Mouse (Mus musculus) embryonic fibroblast, embryonic 13.5 days (primary cell): ENCODE results near the gene Daam1. TPM values are rescaled to one million over a fixed set of nuclear protein-coding genes. Genes with fewer than 3 reads are reported as not detected.

ENCODE experiments used
- H3K27ac ChIP-seq: 2 replicates; pipeline ENCODE4 v1.5.1; 2012; ENCODE audit warnings: low read length, control low read depth, inconsistent platforms; ENCODE audit not compliant: insufficient read depth
- H3K4me1 ChIP-seq: 2 replicates; pipeline ENCODE4 v1.6.1; 2011; ENCODE audit warnings: low read length; ENCODE audit not compliant: control insufficient read depth, insufficient read depth
- H3K4me3 ChIP-seq: 2 replicates; pipeline ENCODE4 v1.5.1; 2011; ENCODE audit warnings: mild to moderate bottlenecking, control low read depth, low read length; ENCODE audit not compliant: insufficient read depth
- CTCF ChIP-seq: IDR thresholded peaks from 2 replicates; pipeline ENCODE4 v1.5.1; 2011; ENCODE audit warnings: mild to moderate bottlenecking, control low read depth, low read length, moderate library complexity, borderline replicate concordance; ENCODE audit not compliant: insufficient read depth
- POLR2A ChIP-seq: IDR thresholded peaks from 2 replicates; pipeline ENCODE4 v1.6.1; 2011; ENCODE audit warnings: low read depth, mild to moderate bottlenecking, control low read depth, low read length, moderate library complexity
- polyA plus RNA-seq: library from polyadenylated mRNA; stranded (reverse); fragments of >200 nt; gene quantifications from 2 replicates; pipeline ENCODE4 v1.2.4, GENCODE M21; 2011; ENCODE audit warnings: low read depth; ENCODE audit not compliant: missing spikeins, insufficient read length

The Daam1 gene
- polyA plus RNA-seq, 1 experiment: 23.8 TPM

DNA sequence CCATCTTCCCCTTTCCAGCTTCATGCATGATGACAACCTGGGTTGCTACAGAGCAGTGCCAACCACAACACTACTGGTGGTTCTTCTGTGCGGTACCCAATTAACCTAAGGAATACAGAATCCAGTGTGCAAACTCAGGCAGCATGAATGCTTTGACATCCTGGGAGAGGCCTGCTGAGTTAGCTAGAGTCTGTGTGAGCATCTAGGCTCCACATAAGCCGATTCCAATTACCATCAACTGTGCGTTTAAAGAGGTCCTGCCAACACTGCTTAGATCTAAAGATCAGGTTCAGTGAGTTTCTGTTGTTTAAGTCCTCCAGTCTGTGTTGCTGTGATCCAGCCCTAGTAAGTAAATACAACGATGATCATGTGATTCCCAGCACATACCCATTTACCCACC is 189.4 kb downstream of the Daam1 start:
- TF ChIP-seq POLR2A (no peak), CTCF (no peak)
- Histone ChIP-seq H3K4me1 (no peaks in the 10 kb centered on the region), H3K4me3 (no peak overlapping the region), H3K27ac (no peak overlapping the region)

DNA sequence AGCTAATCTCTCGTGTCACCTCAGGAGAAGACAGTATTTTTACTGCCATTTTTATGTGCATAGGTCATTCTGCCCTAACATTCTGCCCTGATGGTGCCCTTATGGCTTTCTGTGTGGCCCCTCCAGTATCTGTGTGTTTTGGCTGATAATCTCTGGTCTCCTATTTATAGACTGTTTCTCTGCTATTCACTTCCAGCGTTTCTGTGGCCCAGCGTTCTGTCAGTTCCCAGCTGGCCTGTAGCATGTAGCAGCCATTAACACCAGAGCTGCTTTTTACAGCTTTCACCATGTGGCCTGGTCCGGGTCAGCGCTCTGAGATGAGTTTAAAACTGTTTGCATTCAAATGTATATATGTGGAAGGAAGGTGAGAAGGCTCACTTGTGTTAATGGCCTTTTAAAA is 190.7 kb downstream of the Daam1 start:
- H3K4me1 ChIP-seq: no peaks in the 10 kb centered on the region
- TF ChIP-seq POLR2A (no peak), CTCF (no peak)
- no peak overlapping the region for H3K4me3 ChIP-seq
- H3K27ac ChIP-seq: no peak overlapping the region

DNA sequence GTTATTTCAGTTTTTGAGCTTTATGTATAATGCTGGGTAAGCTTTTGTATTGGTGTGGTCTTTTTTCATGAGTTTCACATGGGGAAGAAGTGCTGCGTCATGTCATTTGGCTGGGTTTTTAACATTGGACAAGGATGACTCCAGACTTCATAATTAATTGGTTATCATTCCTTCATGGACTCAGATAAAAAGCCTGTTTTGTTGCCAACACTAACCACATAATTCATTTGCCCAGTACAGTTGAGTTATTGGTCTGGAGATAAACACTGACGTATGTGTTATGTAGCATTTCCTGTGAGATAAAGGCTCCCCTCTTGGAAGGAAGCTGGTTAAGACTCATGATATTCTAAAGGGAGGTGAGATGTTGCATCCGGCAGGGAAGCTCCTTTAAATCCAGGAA is 191.9 kb downstream of the Daam1 start:
- Histone ChIP-seq H3K4me3 (no peak overlapping the region), H3K4me1 (no peaks in the 10 kb centered on the region)

DNA sequence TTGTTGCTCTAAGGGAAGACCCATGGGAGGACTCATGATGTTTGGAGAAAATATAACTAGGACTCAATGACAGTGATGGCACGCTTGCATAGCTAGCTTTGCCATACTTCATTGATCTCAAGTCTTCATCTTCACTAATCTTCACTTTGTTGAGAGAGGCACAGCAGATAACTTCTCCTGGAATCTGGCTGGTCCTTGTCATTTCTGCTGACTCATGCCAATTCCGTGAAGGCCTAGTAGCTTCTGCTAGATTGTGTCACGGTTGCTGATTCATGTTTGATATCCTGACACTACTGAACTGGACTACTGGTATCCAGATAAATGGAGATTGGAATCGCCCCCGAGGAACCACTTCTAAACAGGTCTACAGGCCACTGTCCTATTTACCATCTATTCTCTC is 192.7 kb downstream of the Daam1 start:
- no peak overlapping the region for H3K27ac ChIP-seq
- TF ChIP-seq CTCF: no peak
- TF ChIP-seq POLR2A: no peak
- no peaks in the 10 kb centered on the region for H3K4me1 ChIP-seq
- no peak overlapping the region for H3K4me3 ChIP-seq

More for the DNA sequence above, 191.9 kb downstream of the Daam1 start:
- TF ChIP-seq CTCF: no peak
- no peak for TF ChIP-seq POLR2A
- no peak overlapping the region for H3K27ac ChIP-seq

DNA sequence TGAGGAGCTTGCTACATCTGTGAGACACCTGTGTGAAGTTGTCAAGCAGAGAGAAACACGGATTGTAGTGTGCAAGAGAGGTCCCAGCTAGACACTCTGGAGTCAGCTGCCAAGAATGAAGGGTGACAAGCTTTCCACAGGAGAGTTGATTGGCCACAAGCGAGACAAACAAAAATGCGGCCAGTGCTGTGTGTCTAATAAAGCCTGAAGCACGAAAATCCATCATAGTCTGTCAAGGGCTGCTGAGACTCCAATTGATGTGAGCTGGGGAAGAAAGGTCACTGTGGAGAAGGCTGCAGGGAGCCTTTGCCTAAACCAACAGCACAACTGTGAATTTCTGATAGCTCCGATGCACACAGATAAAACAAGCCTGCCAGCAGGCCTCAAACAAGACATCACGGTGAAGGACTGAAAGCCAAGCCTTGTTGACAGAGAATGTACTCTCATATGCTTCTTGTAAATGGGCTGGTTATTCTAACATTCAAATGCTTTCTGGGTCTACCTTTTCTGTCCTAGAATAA is 194.5 kb downstream of the Daam1 start:
- Histone ChIP-seq H3K4me3 (no peak overlapping the region), H3K4me1 (no peaks in the 10 kb centered on the region), H3K27ac (no peak overlapping the region)
- TF ChIP-seq POLR2A: no peak
- TF ChIP-seq CTCF: no peak

DNA sequence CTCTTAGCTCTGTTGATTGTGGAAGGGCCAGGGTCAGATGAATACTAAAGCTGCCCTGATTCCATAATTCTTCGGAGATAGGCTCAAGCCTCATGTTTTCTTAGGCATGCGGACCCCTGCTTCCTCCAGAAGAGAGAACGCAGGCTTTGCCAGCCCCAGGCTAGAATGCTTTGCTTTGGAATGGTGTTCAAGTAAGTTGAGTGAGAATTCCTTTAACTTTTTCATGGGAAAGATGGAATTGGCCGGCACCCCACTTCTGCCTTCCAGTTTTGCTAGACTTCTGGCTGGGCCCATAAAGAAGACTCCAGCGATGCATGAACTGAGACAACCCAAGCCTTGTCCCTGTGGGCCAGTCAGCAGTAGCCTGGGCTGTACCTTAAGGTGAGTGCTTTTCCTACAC is 200.3 kb downstream of the Daam1 start:
- Histone ChIP-seq H3K4me3 (no peak overlapping the region), H3K27ac (no peak overlapping the region), H3K4me1 (no peaks in the 10 kb centered on the region)
- TF ChIP-seq CTCF (no peak), POLR2A (no peak)

DNA sequence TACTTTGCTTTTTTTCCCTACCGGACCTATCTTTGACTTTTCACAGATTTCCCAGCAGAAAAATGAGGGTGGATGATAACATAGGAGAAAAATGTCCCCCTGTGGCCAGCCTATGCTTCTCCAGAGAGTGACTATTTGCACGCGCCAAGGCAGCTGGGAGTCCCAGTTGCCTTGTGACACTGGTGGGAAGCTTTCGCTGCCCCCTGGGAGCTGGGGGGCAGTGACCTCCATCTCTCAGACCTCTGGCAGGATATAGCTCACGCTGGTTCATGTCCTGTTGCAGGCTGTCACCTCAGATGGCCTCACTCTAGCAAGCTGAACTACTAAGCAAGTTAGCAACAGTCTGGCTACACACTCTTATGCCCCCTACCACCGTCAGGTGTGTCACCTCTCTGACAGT is 200.9 kb downstream of the Daam1 start:
- H3K4me1 ChIP-seq: no peaks in the 10 kb centered on the region
- H3K4me3 ChIP-seq: no peak overlapping the region
- TF ChIP-seq POLR2A (no peak), CTCF (no peak)
- H3K27ac ChIP-seq: no peak overlapping the region

DNA sequence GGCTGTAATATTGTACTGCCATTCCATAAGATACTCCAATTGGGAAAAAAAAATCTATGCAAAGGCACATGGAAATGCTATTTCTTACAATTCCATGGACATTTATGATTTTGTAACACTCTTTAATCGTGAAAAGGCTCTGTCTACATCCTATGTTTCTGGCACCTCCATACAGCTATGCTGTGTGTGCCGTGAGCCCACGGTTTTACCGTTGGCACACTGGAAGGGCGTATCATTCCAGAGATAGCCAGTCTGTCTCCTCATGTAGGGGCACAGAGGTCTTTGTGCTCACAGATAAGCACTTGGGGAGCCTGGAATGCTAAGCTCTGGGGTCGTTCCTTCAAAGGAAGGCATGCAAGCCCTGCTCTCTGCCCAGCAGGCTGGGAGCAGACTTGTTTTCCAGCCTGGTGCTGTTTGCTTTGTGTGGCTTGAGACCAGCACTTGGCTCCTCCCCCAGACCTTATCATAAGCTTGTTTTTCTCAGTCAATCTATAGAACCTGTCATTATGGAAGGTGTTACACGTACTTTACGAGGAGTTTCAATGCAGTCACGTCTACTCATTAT is 205.3 kb downstream of the Daam1 start:
- H3K27ac ChIP-seq: no peak overlapping the region
- no peaks in the 10 kb centered on the region for H3K4me1 ChIP-seq
- TF ChIP-seq CTCF (no peak), POLR2A (no peak)
- H3K4me3 ChIP-seq: no peak overlapping the region

DNA sequence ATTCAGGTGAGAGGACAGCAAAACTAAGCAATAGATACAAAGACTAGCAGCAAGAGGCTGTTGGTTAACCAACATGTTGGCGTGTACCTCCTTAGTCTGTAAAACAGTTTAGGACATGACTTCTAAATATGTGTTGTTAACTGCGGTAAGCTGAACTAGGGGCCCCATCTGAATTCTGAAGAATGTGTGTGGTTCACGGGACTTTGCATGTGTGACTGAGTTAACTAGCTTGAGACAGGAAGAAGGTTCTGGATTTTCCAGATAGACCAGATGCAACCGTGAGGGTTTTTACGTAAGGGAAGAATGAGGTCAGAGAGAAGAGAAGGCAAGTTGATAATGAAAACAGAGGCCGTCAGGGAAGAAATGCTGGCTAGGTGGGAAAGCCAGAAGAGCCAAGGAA is 206.2 kb downstream of the Daam1 start:
- Histone ChIP-seq H3K4me3 (no peak overlapping the region), H3K27ac (no peak overlapping the region), H3K4me1 (no peaks in the 10 kb centered on the region)
- no peak for TF ChIP-seq POLR2A
- no peak for TF ChIP-seq CTCF

DNA sequence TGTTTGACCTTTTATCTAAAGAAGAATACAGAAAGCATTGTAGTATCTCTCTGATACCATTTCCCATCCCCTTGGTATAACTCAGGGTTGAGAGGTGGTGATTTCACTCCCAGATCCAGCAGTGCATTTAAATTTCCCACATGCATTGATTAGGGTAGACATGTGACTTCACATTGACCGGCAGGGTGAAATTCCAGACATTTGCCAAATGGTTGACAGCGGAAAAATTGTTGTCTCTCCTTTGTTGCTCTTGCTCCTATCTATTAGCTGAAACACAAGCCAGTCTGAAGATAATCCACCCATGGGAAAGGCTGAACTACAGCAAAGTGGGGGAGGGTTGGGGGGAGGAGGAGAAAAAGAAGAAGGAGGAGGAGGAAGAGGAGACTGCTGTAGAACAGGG is 208.0 kb downstream of the Daam1 start:
- Histone ChIP-seq H3K4me1 (no peaks in the 10 kb centered on the region), H3K27ac (no peak overlapping the region), H3K4me3 (no peak overlapping the region)
- no peak for TF ChIP-seq POLR2A
- TF ChIP-seq CTCF: no peak

DNA sequence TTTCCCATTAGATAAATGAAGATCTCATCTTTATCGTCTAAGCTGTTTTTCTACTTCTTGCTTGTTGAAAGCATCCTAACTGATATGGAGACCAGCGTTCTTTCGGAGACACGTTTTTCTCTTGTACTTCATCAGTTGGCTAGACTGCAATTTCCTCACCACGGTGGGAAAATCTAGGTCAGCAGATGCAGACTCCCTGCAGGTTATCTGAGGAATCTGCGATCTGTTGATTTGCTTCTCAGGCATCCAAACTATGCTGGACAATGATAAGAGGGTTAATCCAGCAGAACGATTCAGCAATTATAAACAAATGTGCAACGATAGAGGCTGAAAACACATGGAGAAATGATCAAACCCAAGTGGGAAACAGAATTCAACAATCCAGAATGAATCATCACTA is 208.6 kb downstream of the Daam1 start:
- TF ChIP-seq CTCF (no peak), POLR2A (no peak)

DNA sequence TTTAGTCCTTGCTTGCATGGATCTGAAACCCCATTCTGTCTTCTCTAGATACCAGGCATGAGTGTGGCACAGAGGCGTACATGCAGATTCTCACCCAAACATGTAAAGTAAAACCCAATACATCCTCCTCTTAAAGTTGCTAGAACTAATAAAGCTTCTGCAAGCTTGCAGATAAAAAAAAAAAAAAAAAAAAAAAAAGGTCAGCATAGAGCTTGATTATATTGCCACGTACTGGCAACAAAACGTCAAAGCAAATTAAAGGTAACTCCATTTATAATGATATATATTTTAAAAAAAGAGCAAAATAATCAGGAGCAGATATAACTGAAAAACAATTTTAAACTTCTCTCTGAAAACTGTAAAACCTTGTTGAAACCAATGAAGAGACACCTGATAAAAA is 210.4 kb downstream of the Daam1 start:
- TF ChIP-seq POLR2A (no peak), CTCF (no peak)
- no peak overlapping the region for H3K27ac ChIP-seq
- no peaks in the 10 kb centered on the region for H3K4me1 ChIP-seq
- H3K4me3 ChIP-seq: no peak overlapping the region

More for the DNA sequence above, 208.6 kb downstream of the Daam1 start:
- H3K4me1 ChIP-seq: no peaks in the 10 kb centered on the region
- H3K27ac ChIP-seq: no peak overlapping the region
- H3K4me3 ChIP-seq: no peak overlapping the region

Other genes with a start within 250 kb of the Daam1 start
- 1.1 and 1.6 TPM in 2 replicates for gene Gpr135, start 240.0 kb downstream of the Daam1 start, polyA plus RNA-seq